Mouse (Mus musculus) CH12.LX (cell line): ENCODE data around the gene Hemgn.

ENCODE experiments used
- CHD2 ChIP-seq: IDR thresholded peaks from 2 replicates; pipeline ENCODE4 v1.6.1; 2011; ENCODE audit warnings: low read length, improper control_type of control experiment
- CTCF ChIP-seq, 2 experiments: IDR thresholded peaks in 1 of 2; conservative IDR thresholded peaks in 1 of 2; 2 replicates each; pipeline ENCODE4 v1.5.1; 2011 to 2012; ENCODE audit warnings: low read depth in 2 of 2, low read length in 2 of 2, improper control_type of control experiment in 1 of 2, inconsistent platforms in 1 of 2, mild to moderate bottlenecking in 1 of 2, moderate library complexity in 1 of 2
- NELFE ChIP-seq: IDR thresholded peaks from 2 replicates; pipeline ENCODE4 v1.6.1; 2011; ENCODE audit warnings: low read depth, low read length, improper control_type of control experiment
- POLR2A ChIP-seq: IDR thresholded peaks from 2 replicates; pipeline ENCODE4 v1.6.1; 2011; ENCODE audit warnings: low read depth, mild to moderate bottlenecking, improper control_type of control experiment, low read length

- TF ChIP-seq CTCF (conservative IDR thresholded peaks at IDR 0.05 in 1 of 2, IDR thresholded peaks at IDR 0.05 in 1 of 2; ENCODE audit: low read depth in 2 of 2, low read length in 2 of 2) (peak in 1 of 2 experiments; percentile 19; a peak in 1 of 4 replicates), POLR2A (no peak), CHD2 (no peak), NELFE (no peak)
These were observed 48.9 kb downstream of the Hemgn start for GRCm38 (mm10) chr4:46364360-46364759.
